Mouse (Mus musculus): ENCODE measurements around the gene Mpp3. TPM values are rescaled to one million over a fixed set of nuclear protein-coding genes. Genes with fewer than 3 reads are reported as not detected.

Gene Mpp3
- polyA plus RNA-seq, 1 experiment from 2014 or later, result 3.7 TPM

- Histone ChIP-seq H3K9me3 (ENCODE audit: control insufficient read depth, low read length) (no peaks in the 10 kb centered on the region), H3K4me1 (replicated peaks; ENCODE audit: control insufficient read depth, insufficient read depth, low read length) (no peaks in the 10 kb centered on the region), H3K9ac (ENCODE audit: low read length) (no peak overlapping the region), H3K4me3 (ENCODE audit: low read length) (no peak overlapping the region), H3K27me3 (ENCODE audit: control insufficient read depth, insufficient read depth, low read depth, low read length) (no peaks in the 10 kb centered on the region; the same call in 1 of the 2 replicates), H3K4me2 (ENCODE audit: low read depth, low read length) (no peak overlapping the region), H3K36me3 (ENCODE audit: control insufficient read depth, insufficient read depth, low read length) (no peaks in the 10 kb centered on the region), H3K27ac (ENCODE audit: low read length) (no peak overlapping the region)
- no peak for ATAC-seq (ENCODE audit: low read depth)
- WGBS, result 84% methylated on average over 12 of the region's 12 CpGs
Measured at GRCm38 (mm10) chr11:102033055-102033591, 4.9 kb upstream of the Mpp3 start.

GRCm38 (mm10) chr11:102031149-102031548, 2.9 kb upstream of the Mpp3 start:
- Histone ChIP-seq H3K9ac (ENCODE audit: low read length) (no peak overlapping the region), H3K4me1 (replicated peaks; ENCODE audit: control insufficient read depth, insufficient read depth, low read length) (peaks cover 8% of the 10 kb centered on the region), H3K36me3 (ENCODE audit: control insufficient read depth, insufficient read depth, low read length) (no peaks in the 10 kb centered on the region), H3K4me3 (ENCODE audit: low read length) (no peak overlapping the region), H3K27ac (ENCODE audit: low read length) (no peak overlapping the region), H3K27me3 (ENCODE audit: control insufficient read depth, insufficient read depth, low read depth, low read length) (no peaks in the 10 kb centered on the region; the same call in 1 of the 2 replicates), H3K4me2 (ENCODE audit: low read depth, low read length) (no peak overlapping the region), H3K9me3 (ENCODE audit: control insufficient read depth, low read length) (no peaks in the 10 kb centered on the region)
- ATAC-seq (ENCODE audit: low read depth), result no peak
- 76% methylated on average over 7 of the region's 7 CpGs for WGBS

GRCm38 (mm10) chr11:102029966-102030365, 1.7 kb upstream of the Mpp3 start:
- H3K4me2 ChIP-seq (ENCODE audit: low read depth, low read length), result no peak overlapping the region
- peaks cover 9% of the 10 kb centered on the region for H3K4me1 ChIP-seq (replicated peaks; ENCODE audit: control insufficient read depth, insufficient read depth, low read length)
- 33% methylated on average over 7 of the region's 7 CpGs for WGBS
- H3K27me3 ChIP-seq (ENCODE audit: control insufficient read depth, insufficient read depth, low read depth, low read length), result no peaks in the 10 kb centered on the region; the same call in 1 of the 2 replicates
- H3K36me3 ChIP-seq (ENCODE audit: control insufficient read depth, insufficient read depth, low read length), result no peaks in the 10 kb centered on the region
- no peak overlapping the region for H3K9ac ChIP-seq (ENCODE audit: low read length)
- H3K9me3 ChIP-seq (ENCODE audit: control insufficient read depth, low read length), result no peaks in the 10 kb centered on the region
- H3K4me3 ChIP-seq (ENCODE audit: low read length), result no peak overlapping the region
- no peak for ATAC-seq (ENCODE audit: low read depth)
- no peak overlapping the region for H3K27ac ChIP-seq (ENCODE audit: low read length)

- Histone ChIP-seq H3K36me3 (ENCODE audit: control insufficient read depth, insufficient read depth, low read length) (no peaks in the 10 kb centered on the region), H3K4me2 (ENCODE audit: low read depth, low read length) (no peak overlapping the region), H3K4me3 (ENCODE audit: low read length) (no peak overlapping the region), H3K27ac (ENCODE audit: low read length) (no peak overlapping the region), H3K27me3 (ENCODE audit: control insufficient read depth, insufficient read depth, low read depth, low read length) (no peaks in the 10 kb centered on the region; the same call in 1 of the 2 replicates), H3K9me3 (ENCODE audit: control insufficient read depth, low read length) (no peaks in the 10 kb centered on the region), H3K4me1 (replicated peaks; ENCODE audit: control insufficient read depth, insufficient read depth, low read length) (peaks cover 9% of the 10 kb centered on the region), H3K9ac (ENCODE audit: low read length) (no peak overlapping the region)
- WGBS, result 72% methylated on average over 4 of the region's 4 CpGs
- no peak for ATAC-seq (ENCODE audit: low read depth)
Measured at GRCm38 (mm10) chr11:102029304-102029703, 1.0 kb upstream of the Mpp3 start.

DNA sequence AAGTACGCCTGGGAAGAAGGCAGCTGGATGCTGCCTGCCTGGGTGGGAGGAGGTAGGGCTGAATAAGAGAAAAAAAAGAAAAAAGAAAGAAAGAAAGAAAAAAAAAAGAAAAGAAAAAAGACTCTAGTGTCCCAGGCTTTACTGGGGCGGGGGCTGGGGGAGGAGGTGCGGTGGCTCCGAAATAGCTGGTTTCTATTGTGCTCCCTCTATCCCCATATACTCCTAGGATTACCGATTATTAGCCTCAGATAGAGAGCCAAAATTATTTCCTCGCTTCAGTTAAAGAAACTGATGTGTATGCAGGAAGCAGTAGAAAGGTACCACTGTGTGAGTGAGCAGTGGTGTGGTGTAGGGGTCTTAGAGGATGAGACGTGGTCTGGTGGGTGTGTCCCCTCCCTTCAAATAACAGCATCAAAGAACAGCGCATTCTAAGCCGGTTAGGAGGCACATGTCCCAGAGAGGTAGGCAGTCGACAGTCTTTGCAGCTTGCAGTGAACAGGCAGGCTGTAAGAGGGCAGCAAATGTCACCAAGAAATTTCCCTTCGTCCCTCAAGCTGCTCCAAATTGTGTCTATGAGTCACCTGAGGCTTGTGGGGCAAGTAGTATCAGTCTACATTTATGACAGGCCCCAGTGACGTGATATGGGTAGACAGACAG, 772 bp downstream of the Mpp3 start:
- no peak; the same call in 1 of the 2 replicates for ATAC-seq (ENCODE audit: low read depth)
- no peaks in the 10 kb centered on the region for H3K36me3 ChIP-seq (ENCODE audit: control insufficient read depth, insufficient read depth, low read length)
- no peaks in the 10 kb centered on the region for H3K9me3 ChIP-seq (ENCODE audit: control insufficient read depth, low read length)
- peak overlapping the region; percentile 72; the same call in 1 of the 2 replicates for H3K9ac ChIP-seq (ENCODE audit: low read length)
- 7% methylated on average over 12 of the region's 12 CpGs for WGBS
- H3K4me1 ChIP-seq (replicated peaks; ENCODE audit: control insufficient read depth, insufficient read depth, low read length), result peaks cover 9% of the 10 kb centered on the region
- peak overlapping the region; percentile 68 for H3K4me3 ChIP-seq (ENCODE audit: low read length)
- H3K27me3 ChIP-seq (ENCODE audit: control insufficient read depth, insufficient read depth, low read depth, low read length), result no peaks in the 10 kb centered on the region; the same call in 1 of the 2 replicates
- no peak overlapping the region; the same call in 1 of the 2 replicates for H3K27ac ChIP-seq (ENCODE audit: low read length)
- peak overlapping the region; percentile 86 for H3K4me2 ChIP-seq (ENCODE audit: low read depth, low read length)

- Histone ChIP-seq H3K4me2 (ENCODE audit: low read depth, low read length) (peak overlapping the region; percentile 86), H3K9me3 (ENCODE audit: control insufficient read depth, low read length) (no peaks in the 10 kb centered on the region), H3K4me1 (replicated peaks; ENCODE audit: control insufficient read depth, insufficient read depth, low read length) (peaks cover 9% of the 10 kb centered on the region), H3K9ac (ENCODE audit: low read length) (peak overlapping the region; percentile 72), H3K36me3 (ENCODE audit: control insufficient read depth, insufficient read depth, low read length) (no peaks in the 10 kb centered on the region), H3K27me3 (ENCODE audit: control insufficient read depth, insufficient read depth, low read depth, low read length) (no peaks in the 10 kb centered on the region; the same call in 1 of the 2 replicates), H3K27ac (ENCODE audit: low read length) (peak overlapping the region; percentile 36; the same call in 1 of the 2 replicates), H3K4me3 (ENCODE audit: low read length) (peak overlapping the region; percentile 68)
- WGBS, result under 1% methylated on average over 28 of the region's 73 CpGs
- ATAC-seq (ENCODE audit: low read depth), result peak; percentile 94
Measured at GRCm38 (mm10) chr11:102026694-102027360, 1.4 kb downstream of the Mpp3 start.

GRCm38 (mm10) chr11:102025991-102026660, 2.1 kb downstream of the Mpp3 start:
- H3K36me3 ChIP-seq (ENCODE audit: control insufficient read depth, insufficient read depth, low read length), result no peaks in the 10 kb centered on the region
- H3K4me3 ChIP-seq (ENCODE audit: low read length), result peak overlapping the region; percentile 68
- H3K9me3 ChIP-seq (ENCODE audit: control insufficient read depth, low read length), result no peaks in the 10 kb centered on the region
- 4% methylated on average over 22 of the region's 23 CpGs for WGBS
- ATAC-seq (ENCODE audit: low read depth), result peak; percentile 5; the same call in 1 of the 2 replicates
- peak overlapping the region; percentile 72 for H3K9ac ChIP-seq (ENCODE audit: low read length)
- H3K27me3 ChIP-seq (ENCODE audit: control insufficient read depth, insufficient read depth, low read depth, low read length), result no peaks in the 10 kb centered on the region; the same call in 1 of the 2 replicates
- H3K4me2 ChIP-seq (ENCODE audit: low read depth, low read length), result peak overlapping the region; percentile 86
- no peak overlapping the region for H3K27ac ChIP-seq (ENCODE audit: low read length)
- H3K4me1 ChIP-seq (replicated peaks; ENCODE audit: control insufficient read depth, insufficient read depth, low read length), result peaks cover 9% of the 10 kb centered on the region

DNA sequence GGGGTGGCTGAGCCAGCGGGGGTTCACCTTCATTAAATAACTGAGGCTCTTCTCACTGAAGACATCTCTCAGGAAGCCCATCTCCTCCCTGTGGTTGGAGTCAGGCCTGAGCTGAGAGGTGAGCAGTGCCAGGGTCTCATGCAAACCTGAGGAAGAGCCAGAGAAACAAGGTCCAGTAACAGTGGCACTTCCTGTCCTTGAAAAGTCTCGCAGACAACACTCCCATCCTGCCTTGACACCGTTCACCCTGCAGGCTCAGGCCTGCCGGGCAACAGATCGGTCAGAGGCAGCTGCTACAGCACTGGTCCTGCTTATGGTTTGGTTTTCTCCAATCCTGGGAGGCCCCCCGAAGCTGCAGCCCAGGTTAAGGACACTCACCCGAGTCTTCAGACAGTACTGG, 2.9 kb downstream of the Mpp3 start:
- WGBS, result 45% methylated on average over 7 of the region's 7 CpGs
- Histone ChIP-seq H3K9me3 (ENCODE audit: control insufficient read depth, low read length) (no peaks in the 10 kb centered on the region), H3K4me1 (replicated peaks; ENCODE audit: control insufficient read depth, insufficient read depth, low read length) (peaks cover 9% of the 10 kb centered on the region), H3K27ac (ENCODE audit: low read length) (no peak overlapping the region), H3K4me3 (ENCODE audit: low read length) (no peak overlapping the region), H3K36me3 (ENCODE audit: control insufficient read depth, insufficient read depth, low read length) (no peaks in the 10 kb centered on the region), H3K4me2 (ENCODE audit: low read depth, low read length) (no peak overlapping the region), H3K9ac (ENCODE audit: low read length) (no peak overlapping the region), H3K27me3 (ENCODE audit: control insufficient read depth, insufficient read depth, low read depth, low read length) (no peaks in the 10 kb centered on the region)
- no peak for ATAC-seq (ENCODE audit: low read depth)

DNA sequence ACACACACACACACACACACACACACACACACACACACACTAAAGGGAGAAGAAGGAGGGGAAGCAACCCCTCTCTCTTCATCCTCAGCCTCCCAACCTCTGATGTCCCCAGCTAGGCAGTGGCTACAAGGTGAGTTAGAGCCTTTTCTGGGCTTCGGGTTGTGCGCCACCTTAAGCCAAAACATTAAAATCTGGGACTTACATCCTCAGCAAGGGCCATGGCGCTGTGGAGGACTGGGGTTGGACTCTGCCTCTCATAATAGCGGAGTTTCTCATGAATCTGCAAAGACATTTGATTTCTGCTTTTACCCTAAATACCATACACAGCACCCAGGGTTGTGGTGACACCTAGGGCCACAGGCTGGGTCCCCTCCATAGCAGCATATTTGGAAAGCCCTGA, 3.4 kb downstream of the Mpp3 start:
- Histone ChIP-seq H3K9me3 (ENCODE audit: control insufficient read depth, low read length) (no peaks in the 10 kb centered on the region), H3K27me3 (ENCODE audit: control insufficient read depth, insufficient read depth, low read depth, low read length) (no peaks in the 10 kb centered on the region), H3K36me3 (ENCODE audit: control insufficient read depth, insufficient read depth, low read length) (no peaks in the 10 kb centered on the region), H3K9ac (ENCODE audit: low read length) (no peak overlapping the region), H3K27ac (ENCODE audit: low read length) (no peak overlapping the region), H3K4me2 (ENCODE audit: low read depth, low read length) (no peak overlapping the region), H3K4me3 (ENCODE audit: low read length) (no peak overlapping the region), H3K4me1 (replicated peaks; ENCODE audit: control insufficient read depth, insufficient read depth, low read length) (peaks cover 9% of the 10 kb centered on the region)
- WGBS, result 82% methylated on average over 4 of the region's 4 CpGs
- no peak for ATAC-seq (ENCODE audit: low read depth)

Measured in lung, embryonic 16.5 days (tissue).